9 mouse cellular contexts compared by ENCODE assay signal in genomic region chr2:92458481-92458880, GRCm38 (mm10). TPM values are rescaled to one million over a fixed set of nuclear protein-coding genes. Genes with fewer than 3 reads are reported as not detected.
DNase-seq lines count a peak whose midpoint lies in the region; ATAC-seq and TF ChIP-seq lines count a peak whose summit lies in the region.
"Had no signal": no experiment of that assay in that cellular context is flagged by ENCODE, and none has a peak within 500 bp of the region (broad histone marks: within the 10 kb centered on the region; RNA-seq: fewer than 3 reads in every experiment).

No protein-coding gene starts in this region.

- H3K4me1 ChIP-seq in liver, adult 2 months (ENCODE audit: control insufficient read depth, insufficient read depth, low read length): peaks cover 28% of the 10 kb centered on the region
- H3K4me1 ChIP-seq in embryonic facial prominence, embryonic 12.5 days: peaks cover 31% of the 10 kb centered on the region
- peaks cover 34% of the 10 kb centered on the region for H3K4me1 ChIP-seq in intestine, embryonic 16.5 days (ENCODE audit: control insufficient read depth, insufficient read depth, low read length)
- H3K4me1 ChIP-seq in neural tube, embryonic 14.5 days (ENCODE audit: control insufficient read depth, insufficient read depth, low read length): peaks cover 28% of the 10 kb centered on the region

- TF ChIP-seq POLR2A in liver, adult 2 months (IDR thresholded peaks at IDR 0.05; ENCODE audit: extremely low read depth, insufficient read depth, low read length): no peak

- no peaks in the 10 kb centered on the region for H3K27me3 ChIP-seq in liver, adult 2 months (ENCODE audit: control insufficient read depth, insufficient read depth, low read length)
- peaks cover 28% of the 10 kb centered on the region for H3K27me3 ChIP-seq in embryonic facial prominence, embryonic 12.5 days
- 0 out of 2 replicates have a peak, but pooled peaks cover 7% of the 10 kb centered on the region for H3K27me3 ChIP-seq in intestine, embryonic 16.5 days (replicated peaks; ENCODE audit: control insufficient read depth, insufficient read depth, low read length)
- H3K27me3 ChIP-seq in neural tube, embryonic 14.5 days (ENCODE audit: control insufficient read depth, insufficient read depth, low read length): no peaks in the 10 kb centered on the region

- H3K9me3 ChIP-seq in embryonic facial prominence, embryonic 12.5 days: no peaks in the 10 kb centered on the region
- no peaks in the 10 kb centered on the region for H3K9me3 ChIP-seq in intestine, embryonic 16.5 days (ENCODE audit: control insufficient read depth, low read length)
- no peaks in the 10 kb centered on the region for H3K9me3 ChIP-seq in neural tube, embryonic 14.5 days (ENCODE audit: control insufficient read depth, low read length)

- peak overlapping the region; percentile 82; the same call in 1 of the 2 replicates for H3K4me3 ChIP-seq in liver, adult 2 months (ENCODE audit: insufficient read depth, low read depth, low read length)
- peak overlapping the region; percentile 85 for H3K4me3 ChIP-seq in embryonic facial prominence, embryonic 12.5 days
- H3K4me3 ChIP-seq in intestine, embryonic 16.5 days (ENCODE audit: low read length): peak overlapping the region; percentile 87
- H3K4me3 ChIP-seq in neural tube, embryonic 14.5 days (ENCODE audit: low read depth, low read length): peak overlapping the region; percentile 74

- no peak for DNase-seq in liver, adult 2 months (ENCODE audit: extremely low read depth, low read depth, low spot score)
- no peak for DNase-seq in liver
- no peak for DNase-seq in right cerebral cortex, postnatal 10 days (ENCODE audit: low spot score in 2 of 2)
- no peak for DNase-seq in retina, postnatal 1 day
- no peak for DNase-seq in urinary bladder, postnatal 14 days (ENCODE audit: low spot score)

- ATAC-seq in embryonic facial prominence, embryonic 12.5 days (ENCODE audit: insufficient number of reproducible peaks, insufficient read depth, low FRiP score, low TSS enrichment): no peak
- ATAC-seq in intestine, embryonic 16.5 days: no peak
- ATAC-seq in neural tube, embryonic 14.5 days (ENCODE audit: low read depth): no peak

- H3K9ac ChIP-seq in liver, adult 2 months (ENCODE audit: low read depth, low read length): peak overlapping the region; percentile 87
- peak overlapping the region; percentile 68 for H3K9ac ChIP-seq in embryonic facial prominence, embryonic 12.5 days
- peak overlapping the region; percentile 89 for H3K9ac ChIP-seq in intestine, embryonic 16.5 days (ENCODE audit: low read depth, low read length)
- peak overlapping the region; percentile 68; the same call in 1 of the 2 replicates for H3K9ac ChIP-seq in neural tube, embryonic 14.5 days (replicated peaks; ENCODE audit: low read depth, low read length)

- TF ChIP-seq CTCF in liver, adult 2 months (IDR thresholded peaks at IDR 0.05; ENCODE audit: low read depth, low read length): no peak

- peaks cover 2% of the 10 kb centered on the region; the same call in 1 of the 2 replicates for H3K36me3 ChIP-seq in liver, adult 2 months (ENCODE audit: control insufficient read depth, insufficient read depth, low read length)
- H3K36me3 ChIP-seq in embryonic facial prominence, embryonic 12.5 days: peaks cover 10% of the 10 kb centered on the region
- H3K36me3 ChIP-seq in intestine, embryonic 16.5 days (ENCODE audit: control insufficient read depth, insufficient read depth, low read length): peaks cover 8% of the 10 kb centered on the region; the same call in 1 of the 2 replicates
- H3K36me3 ChIP-seq in neural tube, embryonic 14.5 days (ENCODE audit: control insufficient read depth, insufficient read depth, low read length): peaks cover 4% of the 10 kb centered on the region; the same call in 1 of the 2 replicates

- H3K4me2 ChIP-seq in embryonic facial prominence, embryonic 12.5 days (replicated peaks): peak overlapping the region; percentile 95
- H3K4me2 ChIP-seq in intestine, embryonic 16.5 days (ENCODE audit: low read depth, low read length): peak overlapping the region; percentile 94
- H3K4me2 ChIP-seq in neural tube, embryonic 14.5 days (ENCODE audit: low read depth, low read length): peak overlapping the region; percentile 94

- H3K27ac ChIP-seq in liver, adult 2 months (replicated peaks; ENCODE audit: insufficient read depth, low read depth, low read length): no peak overlapping the region
- no peak overlapping the region for H3K27ac ChIP-seq in embryonic facial prominence, embryonic 12.5 days
- peak overlapping the region; percentile 45; the same call in 1 of the 2 replicates for H3K27ac ChIP-seq in intestine, embryonic 16.5 days (ENCODE audit: low read length)
- no peak overlapping the region for H3K27ac ChIP-seq in neural tube, embryonic 14.5 days (ENCODE audit: low read depth, low read length)

- peaks cover 18% of the 10 kb centered on the region for H3K79me2 ChIP-seq in liver, adult 2 months (ENCODE audit: control insufficient read depth, insufficient read depth, low read length)

- WGBS in liver, adult 2 months: 48% methylated on average over 13 of the region's 13 CpGs
- 72% methylated on average over 13 of the region's 13 CpGs for WGBS in embryonic facial prominence, embryonic 12.5 days
- WGBS in intestine, embryonic 16.5 days: 47% methylated on average over 13 of the region's 13 CpGs
- WGBS in neural tube, embryonic 14.5 days: 74% methylated on average over 13 of the region's 13 CpGs

RNA-seq across cellular contexts. Expression of gene Slc35c1, which starts 1.9 kb away (rescaled TPM):
- total RNA-seq in liver, adult 2 months (2014; rRNA removed): 3.0 and 3.9 TPM in 2 replicates
- 26.0 and 30.7 TPM in 2 replicates for polyA plus RNA-seq in liver, adult 2 months (2012; rRNA removed)
- polyA plus RNA-seq in embryonic facial prominence, embryonic 12.5 days (2016; fragmentation: Nextera tagmentation; extraction: Ambion mirVana): 9.5 and 10.2 TPM in 2 replicates
- 57.6 and 62.3 TPM in 2 replicates for polyA plus RNA-seq in intestine, embryonic 16.5 days (2015; fragmentation: Nextera tagmentation; extraction: Ambion mirVana)
- polyA plus RNA-seq in neural tube, embryonic 14.5 days (2014; fragmentation: Nextera tagmentation; extraction: Ambion mirVana): 15.5 and 16.4 TPM in 2 replicates

RNA-seq across cellular contexts. Expression of gene Cry2, which starts 24.6 kb away (rescaled TPM):
- 20.5 and 22.4 TPM in 2 replicates for total RNA-seq in liver, adult 2 months (2014; rRNA removed)
- polyA plus RNA-seq in liver, adult 2 months (2012; rRNA removed): 17.1 and 21.9 TPM in 2 replicates
- 28.8 and 29.7 TPM in 2 replicates for polyA plus RNA-seq in embryonic facial prominence, embryonic 12.5 days (2016; fragmentation: Nextera tagmentation; extraction: Ambion mirVana)
- 14.5 and 15.3 TPM in 2 replicates for polyA plus RNA-seq in intestine, embryonic 16.5 days (2015; fragmentation: Nextera tagmentation; extraction: Ambion mirVana)
- 41.7 and 43.5 TPM in 2 replicates for polyA plus RNA-seq in neural tube, embryonic 14.5 days (2014; fragmentation: Nextera tagmentation; extraction: Ambion mirVana)

RNA-seq across cellular contexts. Expression of gene Mapk8ip1, which starts 57.4 kb away (rescaled TPM):
- total RNA-seq in liver, adult 2 months (2014; rRNA removed): 0.65 and 1.0 TPM in 2 replicates
- 1.3 and 1.6 TPM in 2 replicates for polyA plus RNA-seq in liver, adult 2 months (2012; rRNA removed)
- polyA plus RNA-seq in embryonic facial prominence, embryonic 12.5 days (2016; fragmentation: Nextera tagmentation; extraction: Ambion mirVana): 49.0 and 55.8 TPM in 2 replicates
- polyA plus RNA-seq in intestine, embryonic 16.5 days (2015; fragmentation: Nextera tagmentation; extraction: Ambion mirVana): 10.6 and 11.2 TPM in 2 replicates
- 51.8 and 64.3 TPM in 2 replicates for polyA plus RNA-seq in neural tube, embryonic 14.5 days (2014; fragmentation: Nextera tagmentation; extraction: Ambion mirVana)
- total RNA-seq: monocyte, adult 5-6 weeks had no signal
